Mouse (Mus musculus): Measurements from ENCODE around the gene Gm36176.

The Gm36176 gene

DNA sequence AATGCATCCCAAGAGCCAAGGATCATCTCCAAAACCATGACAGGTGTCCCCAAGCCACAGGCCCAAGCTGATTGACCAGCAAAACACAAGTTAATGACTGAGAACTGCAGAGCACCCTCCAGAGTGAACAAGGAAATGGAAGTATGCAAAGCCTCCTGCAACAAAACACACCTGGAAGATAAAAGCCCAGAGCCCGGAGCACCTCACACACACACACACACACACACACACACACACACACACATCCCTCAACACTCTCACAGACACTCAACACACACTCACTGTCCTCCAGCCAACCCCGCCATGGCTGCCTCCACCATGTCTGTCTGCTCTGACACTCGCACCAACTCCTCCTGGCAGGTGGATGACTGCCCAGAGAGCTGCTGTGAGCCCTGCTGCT lies at the start of gene Gm36176:
Gene Gm36176, plus strand, starts transcription at position 301 of the 400 bp plus-strand sequence.
- DNase-seq: no peak

DNA sequence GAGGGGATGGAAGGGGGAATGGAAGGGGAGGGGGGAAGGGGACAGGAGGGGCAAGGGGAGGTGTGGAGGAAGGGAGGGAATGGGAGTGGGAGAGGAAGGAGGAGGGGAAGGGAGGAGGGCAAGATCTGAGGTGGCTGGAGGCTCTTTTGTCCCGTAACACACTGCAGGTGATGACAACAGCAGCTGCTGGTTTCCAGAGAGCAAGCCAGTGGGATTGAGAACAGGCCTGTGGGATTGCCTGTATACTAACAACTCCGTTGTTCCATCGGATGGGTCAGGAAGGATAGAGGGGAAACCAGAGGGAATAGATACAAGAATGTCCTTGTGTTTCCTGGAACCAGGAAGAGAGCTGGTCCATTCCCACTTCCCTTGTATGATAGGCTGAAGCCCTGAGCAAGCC lies 48.9 kb upstream of the Gm36176 start:
- no peak for DNase-seq

DNA sequence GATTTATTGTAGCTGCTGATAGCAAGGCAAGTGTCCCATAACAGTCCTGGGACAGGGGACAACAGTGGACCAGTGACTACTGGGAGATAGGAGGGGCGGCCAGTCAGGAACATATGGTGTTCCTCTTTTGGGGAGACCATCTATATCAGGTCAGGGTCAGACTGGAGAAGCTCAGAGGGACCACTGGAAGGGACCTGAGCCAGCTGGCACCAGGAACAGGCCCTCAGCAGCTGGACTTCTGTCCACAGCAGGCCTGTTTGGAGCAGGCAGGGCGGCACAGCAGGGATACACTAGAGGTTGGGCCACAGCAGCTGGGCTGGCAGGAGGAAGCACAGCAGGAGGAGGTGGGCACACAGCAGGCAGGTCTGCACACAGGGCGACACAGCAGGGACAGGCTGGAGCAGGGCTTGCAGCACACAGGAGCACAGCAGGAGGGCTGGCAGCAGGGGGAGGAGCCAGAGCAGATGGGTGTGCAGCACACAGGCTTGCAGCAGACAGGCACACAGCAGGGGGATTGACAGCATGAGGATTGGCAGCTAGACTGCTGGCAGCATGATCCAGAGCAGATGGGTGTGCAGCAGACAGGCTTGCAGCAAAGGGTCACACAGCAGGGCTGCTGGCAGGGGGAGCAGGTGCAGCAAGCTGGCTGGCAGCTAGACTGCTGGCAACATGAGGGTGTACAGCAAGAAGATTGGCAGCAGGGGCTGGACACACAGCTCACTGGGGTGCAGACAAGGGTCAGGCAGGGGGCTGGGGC lies 48.3 kb upstream of the Gm36176 start:
- DNase-seq: peak; percentile 48

DNA sequence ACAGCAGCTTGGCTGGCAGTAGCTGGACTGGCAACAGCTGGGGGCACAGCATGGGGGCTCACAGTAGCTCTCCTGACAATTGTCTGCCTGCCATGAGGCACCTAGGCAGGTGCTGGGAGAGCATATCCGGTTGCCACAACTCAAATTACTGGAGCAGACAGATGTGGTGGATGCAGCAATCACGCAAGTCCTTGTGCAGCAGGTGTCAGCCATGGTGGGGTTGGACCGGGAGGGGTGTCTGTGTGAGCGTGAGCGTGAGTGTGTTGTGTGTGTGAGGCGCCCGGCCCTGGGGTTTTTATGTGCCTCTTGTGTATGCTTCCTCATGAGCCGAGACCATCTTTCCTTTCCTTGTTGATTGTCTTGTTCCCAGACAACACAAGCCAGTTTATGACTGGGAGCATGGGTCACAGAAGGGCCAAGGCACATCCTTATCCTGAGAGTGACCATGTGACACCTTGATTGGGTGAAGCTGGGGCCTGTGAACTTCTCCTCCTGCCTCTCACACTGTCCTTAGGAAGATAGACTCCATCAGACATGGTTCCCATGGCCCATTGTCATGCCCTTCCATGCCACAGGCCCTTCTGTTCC lies 47.6 kb upstream of the Gm36176 start, which contains the start of gene Gm19668:
Gene Gm19668, minus strand, starts transcription at position 213 of the 588 bp plus-strand sequence.
- DNase-seq: no peak

DNA sequence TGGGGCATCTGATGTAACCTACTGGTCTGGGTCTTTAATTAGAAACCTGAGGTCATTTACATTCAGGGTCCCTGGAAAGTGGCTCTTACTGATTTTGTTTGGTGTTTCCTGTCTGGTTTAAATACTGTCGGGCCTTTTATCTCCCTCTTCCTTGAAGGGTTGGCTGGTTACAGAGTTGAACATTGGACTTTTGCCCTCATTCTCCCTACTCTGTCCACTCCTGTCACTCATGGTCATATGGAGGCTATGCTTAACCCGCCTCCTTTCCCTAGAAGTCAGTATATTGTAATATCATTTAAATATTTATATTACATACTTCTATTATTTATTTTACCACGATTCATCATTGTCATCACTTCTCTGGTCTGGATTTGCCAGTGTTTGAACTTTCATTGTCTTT lies 42.5 kb upstream of the Gm36176 start:
- DNase-seq: no peak

DNA sequence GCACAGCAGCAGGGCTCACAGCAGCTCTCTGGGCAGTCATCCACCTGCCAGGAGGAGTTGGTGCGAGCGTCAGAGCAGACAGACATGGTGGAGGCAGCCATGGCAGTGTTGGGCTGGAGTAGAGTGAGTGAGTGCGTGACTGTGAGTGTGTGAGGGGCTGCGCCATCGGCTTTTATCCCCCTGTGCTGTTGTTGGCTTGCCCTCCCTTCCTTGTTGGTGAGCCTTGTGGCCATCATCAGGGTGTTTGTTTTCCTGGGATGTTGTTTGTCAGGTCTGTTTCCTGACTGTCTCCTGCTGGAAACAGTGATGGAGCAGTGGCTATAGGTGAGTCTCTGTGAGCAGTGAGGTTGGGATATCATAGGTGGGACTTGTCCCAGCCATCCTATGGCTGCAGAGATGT lies 34.9 kb upstream of the Gm36176 start, which contains the start of gene Gm9507:
Gene Gm9507, minus strand, starts transcription at position 101 of the 400 bp plus-strand sequence.
- no peak for DNase-seq

DNA sequence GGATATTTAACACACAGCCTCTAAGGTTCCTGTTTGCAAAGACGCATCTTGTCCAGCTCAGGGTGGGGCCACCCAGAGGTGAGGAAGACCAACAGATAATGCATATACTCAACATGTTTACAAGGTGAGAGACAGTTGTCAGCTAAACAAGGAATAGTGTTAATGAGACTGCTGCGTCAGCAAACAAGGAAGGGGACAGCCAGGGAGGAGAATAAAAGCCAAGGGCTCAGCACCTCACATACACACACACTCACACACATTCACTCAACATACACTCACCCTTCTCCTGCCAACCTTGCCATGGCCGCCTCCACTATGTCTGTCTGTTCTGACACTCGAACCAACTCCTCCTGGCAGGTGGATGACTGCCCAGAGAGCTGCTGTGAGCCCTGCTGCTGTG lies 32.2 kb upstream of the Gm36176 start, which contains the start of gene Gm2696:
Gene Gm2696, plus strand, starts transcription at position 301 of the 400 bp plus-strand sequence.
- DNase-seq: no peak

DNA sequence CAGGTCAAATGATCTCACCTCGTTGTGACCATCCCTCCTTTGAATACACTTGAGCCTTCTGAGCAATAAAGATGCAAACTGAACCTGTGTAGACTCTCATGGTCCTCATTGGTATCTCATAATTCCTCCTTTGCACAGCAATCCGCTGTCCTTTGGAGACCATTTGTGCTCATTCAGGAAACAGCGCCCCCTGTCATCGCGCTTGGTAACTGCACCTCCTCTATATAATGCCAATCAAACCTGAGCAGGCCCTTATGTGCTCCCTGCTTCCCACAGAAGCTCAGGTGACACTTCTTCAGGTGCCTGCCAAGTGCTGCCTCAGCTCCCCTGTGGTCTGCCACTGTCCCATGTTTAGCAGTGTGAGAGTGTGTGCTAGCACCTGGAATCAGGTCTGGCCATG lies 31.1 kb upstream of the Gm36176 start:
- DNase-seq: no peak

DNA sequence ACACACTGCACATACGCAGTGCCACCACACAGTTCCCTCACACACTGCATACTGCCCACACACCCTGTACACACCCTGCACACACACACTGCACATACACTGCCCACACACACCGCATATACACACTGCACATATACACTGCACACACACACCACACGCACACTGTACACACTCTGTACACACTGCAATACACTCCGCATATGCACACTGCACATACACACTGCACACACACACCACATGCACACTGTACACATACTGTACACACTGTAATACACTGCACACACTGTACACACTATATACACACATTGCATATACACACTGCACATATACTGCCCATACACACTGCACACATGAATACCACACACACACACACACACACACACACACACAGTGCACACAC lies 28.1 kb upstream of the Gm36176 start:
- DNase-seq: no peak

DNA sequence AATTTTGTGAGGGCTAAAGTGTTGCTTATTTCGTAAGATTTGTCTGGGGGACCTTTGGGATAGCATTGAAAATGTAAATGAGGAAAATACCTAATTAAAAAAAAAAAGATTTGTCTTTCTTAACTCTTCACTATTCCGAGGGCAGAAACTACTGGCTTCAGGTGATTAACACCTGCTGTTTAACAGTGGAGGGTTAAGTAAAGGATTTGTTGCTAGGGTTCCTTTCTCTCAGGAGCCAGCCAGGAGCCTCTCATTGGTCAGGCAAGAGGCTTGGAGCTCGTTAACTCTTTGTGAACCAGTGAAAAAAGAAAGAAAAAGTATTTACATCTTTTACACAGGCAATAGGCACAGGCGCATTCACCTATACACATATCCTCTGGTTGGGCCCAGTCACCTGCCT lies 27.4 kb upstream of the Gm36176 start:
- DNase-seq: no peak

DNA sequence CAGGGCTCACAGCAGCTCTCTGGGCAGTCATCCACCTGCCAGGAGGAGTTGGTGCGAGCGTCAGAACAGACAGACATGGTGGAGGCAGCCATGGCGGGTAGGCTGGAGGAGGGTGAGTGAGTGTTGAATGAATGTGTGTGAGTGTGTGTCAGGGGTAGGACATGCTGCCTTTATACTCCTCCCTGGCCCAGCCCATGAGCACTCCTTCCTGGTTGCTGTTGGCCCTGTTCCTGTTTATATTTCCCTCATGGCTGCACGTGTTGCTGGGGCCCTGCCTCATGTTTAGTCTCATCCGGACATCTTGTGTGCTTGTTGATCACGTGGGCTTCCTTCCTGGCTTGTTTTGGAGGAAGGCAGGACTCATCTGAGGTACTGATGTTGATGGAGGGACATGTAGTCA lies 19.7 kb upstream of the Gm36176 start, which contains the start of gene Krtap10-4:
Gene Krtap10-4, minus strand, starts transcription at position 145 of the 400 bp plus-strand sequence.
- no peak for DNase-seq

DNA sequence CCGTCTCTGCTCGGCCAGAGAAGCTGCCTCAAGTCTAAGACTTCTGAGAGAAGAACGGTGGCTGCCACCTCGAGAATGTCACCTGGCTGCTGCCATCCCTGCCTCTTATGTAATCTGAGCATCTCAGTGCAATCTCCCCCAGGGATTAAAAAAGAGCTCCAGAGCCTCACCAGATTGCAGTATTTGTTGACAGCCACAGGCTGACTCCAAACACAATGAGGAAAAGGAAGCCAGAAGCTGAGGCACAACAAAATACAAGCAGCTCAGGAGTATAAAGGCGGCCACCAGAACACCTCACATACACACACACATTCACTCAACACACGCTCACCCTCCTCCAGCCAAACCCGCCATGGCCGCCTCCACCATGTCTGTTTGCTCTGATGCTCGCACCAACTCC lies 11.0 kb upstream of the Gm36176 start, which contains the start of gene Krtap10-10:
Gene Krtap10-10, plus strand, starts transcription at position 301 of the 400 bp plus-strand sequence.
- no peak for DNase-seq

DNA sequence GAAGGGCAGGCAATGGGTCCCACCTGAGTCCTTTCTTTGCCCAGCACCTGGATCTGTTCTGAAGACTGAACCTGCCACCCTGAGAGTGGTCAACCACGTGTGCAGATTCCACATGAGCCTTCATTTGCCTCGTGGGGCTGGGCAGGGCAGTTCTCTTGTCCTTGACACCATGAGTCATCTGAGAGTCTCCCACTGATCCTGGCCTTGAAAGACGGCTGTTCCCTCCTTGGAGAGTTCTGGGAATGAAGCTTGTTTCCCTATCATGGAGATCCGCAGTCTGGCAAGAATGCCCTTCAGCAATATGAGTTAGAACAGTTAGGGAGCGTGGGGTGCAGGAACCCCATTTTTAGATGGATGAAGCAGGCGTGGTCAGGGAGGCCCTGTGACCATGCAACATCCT lies 7.6 kb upstream of the Gm36176 start:
- DNase-seq: no peak

DNA sequence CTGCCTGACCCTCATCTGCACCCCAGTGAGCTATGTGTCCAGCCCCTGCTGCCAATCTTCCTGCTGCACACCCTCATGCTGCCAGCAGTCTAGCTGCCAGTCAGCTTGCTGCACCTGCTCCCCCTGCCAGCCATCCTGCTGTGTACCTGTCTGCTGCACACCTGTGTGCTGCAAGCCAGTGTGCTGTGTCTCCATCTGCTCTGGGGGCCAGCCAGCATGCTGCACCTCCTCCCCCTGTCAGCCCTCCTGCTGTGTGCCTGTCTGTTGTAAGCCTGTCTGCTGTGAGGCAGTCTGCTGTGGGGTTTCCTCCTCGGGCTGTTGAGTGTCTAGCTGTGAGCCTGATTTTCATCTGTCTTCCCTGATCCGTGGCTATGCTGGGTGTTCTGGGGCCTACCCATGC lies 358 bp downstream of the Gm36176 start:
- DNase-seq: peak; percentile 60

DNA sequence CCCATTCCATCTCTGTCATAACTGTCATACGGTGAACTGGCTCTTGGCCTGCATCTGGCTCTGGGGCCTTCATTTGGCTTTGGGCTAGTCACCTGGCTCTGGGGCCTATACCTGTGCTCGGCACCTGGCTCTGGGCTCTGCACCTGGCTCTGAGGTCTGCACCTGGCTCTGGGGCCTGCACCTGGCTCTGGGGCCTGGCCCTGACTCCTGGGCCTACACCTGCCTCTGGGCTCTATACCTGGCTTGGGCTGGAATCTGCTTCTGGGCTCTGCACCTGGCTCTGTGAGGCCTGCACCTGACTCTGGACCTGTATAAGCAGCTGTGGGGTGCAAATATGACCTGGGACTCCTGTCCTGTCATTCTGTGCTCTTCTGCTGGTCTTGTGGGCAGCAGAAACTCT lies 935 bp downstream of the Gm36176 start:
- DNase-seq: no peak

DNA sequence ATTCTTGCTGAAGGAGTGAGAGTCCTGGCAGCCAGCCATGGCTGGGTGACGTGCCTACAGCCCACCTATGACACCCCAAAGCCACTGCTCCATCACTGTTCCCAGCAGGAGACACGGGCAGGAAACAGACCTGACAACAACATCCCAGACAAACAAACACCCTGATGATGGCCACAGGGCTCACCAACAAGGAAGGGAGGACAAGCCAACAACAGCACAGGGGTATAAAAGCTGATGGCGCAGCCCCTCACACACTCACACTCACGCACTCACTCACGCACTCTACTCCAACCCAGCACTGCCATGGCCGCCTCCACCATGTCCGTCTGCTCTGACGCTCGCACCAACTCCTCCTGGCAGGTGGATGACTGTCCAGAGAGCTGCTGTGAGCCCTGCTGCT lies 6.0 kb downstream of the Gm36176 start, which contains the start of gene Gm10318:
Gene Gm10318, plus strand, starts transcription at position 301 of the 400 bp plus-strand sequence.
- DNase-seq: no peak

DNA sequence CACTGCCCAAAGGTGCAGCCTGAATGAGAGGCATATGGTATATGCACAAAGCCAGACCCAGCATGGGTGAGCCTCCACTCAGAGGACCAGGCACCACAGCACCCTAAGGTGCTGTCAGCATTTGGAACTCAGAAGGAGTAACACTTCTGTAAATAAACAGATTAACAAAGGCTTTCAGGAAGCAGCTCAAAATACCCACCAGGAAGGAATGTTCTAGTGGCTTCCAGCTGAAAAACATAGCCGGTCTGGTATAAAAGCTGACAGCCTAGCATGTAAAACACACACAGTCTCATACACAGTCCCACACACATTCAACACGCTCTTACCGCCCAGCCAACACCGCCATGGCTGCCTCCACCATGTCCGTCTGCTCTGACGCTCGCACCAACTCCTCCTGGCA lies 15.1 kb downstream of the Gm36176 start, which contains the start of gene Gm3285:
Gene Gm3285, plus strand, starts transcription at position 301 of the 400 bp plus-strand sequence.
- no peak for DNase-seq

DNA sequence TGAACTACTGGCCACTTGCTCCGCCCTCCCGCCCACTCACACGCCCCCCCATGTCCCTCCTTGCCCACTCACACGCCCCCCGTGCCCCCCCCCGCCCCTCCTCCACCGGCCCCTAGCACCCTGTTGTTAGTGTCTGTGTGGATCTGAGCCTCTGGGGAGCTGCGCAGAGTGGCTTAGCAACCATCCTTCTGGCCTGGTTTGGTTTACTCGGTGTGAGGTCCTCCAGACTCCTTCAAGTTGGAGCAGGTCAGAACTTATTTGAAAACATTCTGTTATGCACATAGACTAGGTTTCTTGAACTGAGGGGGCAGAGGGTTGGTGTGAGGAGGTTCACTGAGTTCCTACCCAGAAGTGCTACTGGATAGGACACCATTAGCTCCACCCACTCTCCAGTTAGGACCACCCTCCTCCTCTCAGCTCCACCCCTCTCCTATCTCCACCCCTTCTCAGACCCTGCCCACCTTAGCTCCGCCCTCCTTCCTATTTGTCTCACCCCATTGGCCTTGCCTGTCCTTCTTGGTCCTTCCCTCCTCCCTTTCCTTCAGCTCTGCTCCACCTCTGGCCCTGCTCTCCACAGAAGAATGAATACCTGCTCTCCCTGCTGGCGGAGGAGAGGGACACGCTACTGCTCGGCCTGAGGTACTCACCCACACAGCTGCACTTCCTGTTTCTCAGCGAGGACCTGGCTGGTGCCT lies 17.6 kb downstream of the Gm36176 start:
- DNase-seq: peak; percentile 45

DNA sequence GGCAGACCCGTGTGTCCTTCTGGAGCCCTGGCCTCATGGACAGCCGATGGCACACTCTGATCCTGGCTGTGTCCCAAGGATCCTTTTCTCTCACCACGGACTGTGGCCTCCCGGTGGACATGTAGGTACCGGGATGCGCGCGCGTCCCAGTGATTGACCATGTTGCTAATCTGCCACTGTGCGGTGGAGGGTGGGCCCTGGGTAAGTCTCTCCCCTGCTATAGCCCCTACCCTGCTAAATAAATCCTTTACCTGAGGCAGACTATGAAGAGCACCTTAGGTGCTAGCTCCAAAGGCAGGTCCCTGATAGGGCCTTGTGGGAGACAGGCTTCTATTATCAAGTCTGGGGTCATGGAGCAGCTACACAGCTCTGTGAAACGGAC lies 18.1 kb downstream of the Gm36176 start:
- no peak for DNase-seq

DNA sequence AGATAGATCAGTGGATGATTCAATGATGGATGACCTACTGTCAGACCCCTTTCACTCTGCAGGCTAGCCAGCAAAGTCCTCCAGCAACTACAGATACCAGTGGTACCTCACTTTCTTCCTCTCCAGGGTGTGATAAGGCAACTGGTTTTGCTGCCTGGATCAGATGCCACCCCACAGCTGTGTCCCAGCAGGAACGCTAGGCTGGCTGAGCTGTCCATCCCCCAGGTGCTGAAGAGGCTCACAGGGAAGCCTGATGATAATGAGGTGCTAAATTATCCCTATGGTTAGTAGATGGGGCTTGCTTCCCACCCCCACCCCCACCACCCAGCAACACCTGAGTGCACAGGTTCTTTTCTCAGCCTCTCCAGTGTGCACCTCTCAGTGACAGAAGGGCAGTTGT lies 20.9 kb downstream of the Gm36176 start:
- no peak for DNase-seq

DNA sequence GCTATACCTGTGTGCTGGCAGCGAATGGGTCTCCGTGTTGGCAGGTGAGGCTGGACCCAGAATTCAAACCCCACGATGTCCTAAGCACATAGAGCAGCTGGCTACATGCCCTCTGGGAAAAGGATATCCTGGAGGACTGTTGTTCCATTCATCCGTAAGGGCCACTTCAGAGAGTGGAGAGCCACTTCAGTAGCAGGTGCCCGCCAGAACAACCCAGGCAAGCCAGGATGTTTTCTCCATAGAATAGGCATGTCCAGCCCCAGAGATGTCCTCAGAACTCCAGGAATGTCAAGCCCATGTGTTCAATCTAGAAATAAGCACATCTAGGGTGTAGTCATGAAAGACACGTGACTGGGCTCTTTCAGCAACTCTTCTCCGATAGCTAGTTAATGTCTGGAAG lies 23.0 kb downstream of the Gm36176 start:
- no peak for DNase-seq

DNA sequence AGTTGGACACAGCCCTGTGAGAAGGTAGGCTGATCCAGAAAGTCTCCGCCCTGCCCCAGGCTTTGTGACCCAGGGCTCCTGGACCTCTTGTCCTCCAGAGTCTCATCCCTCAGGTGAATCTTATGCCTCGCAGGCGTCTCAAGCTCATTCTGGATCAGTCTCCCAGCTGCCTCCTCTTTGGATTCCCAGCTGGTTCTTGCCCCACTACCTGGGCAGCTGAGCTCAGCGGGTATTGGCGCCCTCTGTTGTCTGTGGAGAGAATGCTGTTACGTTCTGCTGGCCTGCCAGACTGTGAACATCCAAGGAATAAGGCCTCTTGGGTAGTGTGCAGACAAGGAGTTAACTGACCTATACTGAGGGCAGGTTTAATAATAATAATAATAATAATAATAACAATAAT lies 32.4 kb downstream of the Gm36176 start:
- no peak for DNase-seq

DNA sequence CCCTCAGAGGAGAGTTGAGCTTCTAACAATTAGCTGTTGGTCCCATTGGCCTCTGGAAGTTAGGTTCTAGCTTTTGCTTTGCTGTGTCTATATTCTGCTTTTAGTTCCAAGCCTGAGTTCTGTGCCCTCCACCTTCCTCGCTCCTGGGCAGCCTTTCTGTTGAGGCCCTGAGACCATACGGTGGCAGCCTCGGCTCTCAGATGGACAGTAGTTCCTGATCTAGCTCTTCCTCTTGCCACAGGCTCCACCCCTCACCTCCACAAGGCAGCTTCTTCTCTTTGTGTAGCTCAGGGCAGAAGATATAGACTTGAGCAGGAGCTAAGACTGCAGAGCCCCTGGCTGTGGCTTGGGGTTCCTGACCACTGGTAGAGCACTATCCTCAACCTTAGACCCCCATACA lies 33.7 kb downstream of the Gm36176 start:
- DNase-seq: no peak

DNA sequence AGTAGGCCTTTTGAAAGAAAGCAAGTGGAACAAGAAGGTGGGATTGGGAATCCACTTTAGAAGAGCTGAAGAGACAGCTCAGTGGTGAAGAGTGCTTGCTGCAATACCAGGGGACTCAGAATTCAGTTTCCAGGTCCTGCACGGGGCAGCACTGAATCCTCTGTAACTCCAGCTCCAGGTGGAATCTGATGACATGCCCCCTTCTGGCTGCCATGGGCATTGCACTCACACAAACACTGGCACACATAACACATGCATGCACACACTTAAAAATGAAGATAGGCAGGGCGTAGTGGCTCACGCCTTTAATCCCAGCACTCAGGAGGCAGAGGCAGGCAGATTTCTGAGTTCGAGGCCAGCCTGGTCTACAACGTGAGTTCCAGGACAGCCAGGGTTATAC lies 36.0 kb downstream of the Gm36176 start:
- no peak for DNase-seq

All from cerebellum, adult 11-12 months (tissue).